Mouse (Mus musculus) frontal cortex, postnatal 14 days (tissue): Measurements from ENCODE around the gene Fam126b.
"Not testable (repeated sequence)": the region's sequence is repeated elsewhere in the genome, so short reads cannot be mapped to it uniquely, and the experiment has no call there.

Experiments
- DNase-seq, 2 experiments: peaks; one replicate each; pipeline ENCODE4 v3.0.0; 2022; ENCODE audit warnings: low spot score in 2 of 2

Gene Fam126b

GRCm38 (mm10) chr1:58586171-58586997, at the start of gene Fam126b, which contains the start of gene Ndufb3:
Fam126b (minus strand) TSS chr1:58586323.
Ndufb3 (plus strand) TSS chr1:58586384.
- peak; percentile 86 to 89 for DNase-seq

DNA sequence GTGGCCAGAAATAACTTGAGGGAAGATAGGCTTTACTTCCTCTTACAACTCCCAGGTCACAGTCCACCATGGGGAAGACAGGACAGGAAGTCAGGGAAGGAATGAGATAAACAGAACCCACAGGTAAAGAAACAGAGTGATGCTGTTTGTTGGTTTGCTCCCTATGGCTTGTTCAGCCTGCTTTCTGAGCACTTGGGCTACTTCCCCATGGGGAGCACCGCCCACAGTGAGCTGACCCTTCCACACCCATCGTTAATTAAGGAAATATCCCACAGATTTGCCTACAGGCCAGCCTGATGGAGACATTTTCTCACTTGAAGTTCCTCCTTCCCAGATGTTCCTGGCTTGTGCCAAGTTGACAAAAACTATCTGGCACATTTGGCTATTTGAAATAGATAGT, 42.7 kb upstream of the Fam126b start:
- DNase-seq: not testable (repeated sequence)

GRCm38 (mm10) chr1:58621996-58622748, 36.0 kb upstream of the Fam126b start:
- no peak for DNase-seq

GRCm38 (mm10) chr1:58621251-58621650, 35.1 kb upstream of the Fam126b start:
- DNase-seq: no peak

GRCm38 (mm10) chr1:58618766-58619165, 32.6 kb upstream of the Fam126b start:
- no peak for DNase-seq

DNA sequence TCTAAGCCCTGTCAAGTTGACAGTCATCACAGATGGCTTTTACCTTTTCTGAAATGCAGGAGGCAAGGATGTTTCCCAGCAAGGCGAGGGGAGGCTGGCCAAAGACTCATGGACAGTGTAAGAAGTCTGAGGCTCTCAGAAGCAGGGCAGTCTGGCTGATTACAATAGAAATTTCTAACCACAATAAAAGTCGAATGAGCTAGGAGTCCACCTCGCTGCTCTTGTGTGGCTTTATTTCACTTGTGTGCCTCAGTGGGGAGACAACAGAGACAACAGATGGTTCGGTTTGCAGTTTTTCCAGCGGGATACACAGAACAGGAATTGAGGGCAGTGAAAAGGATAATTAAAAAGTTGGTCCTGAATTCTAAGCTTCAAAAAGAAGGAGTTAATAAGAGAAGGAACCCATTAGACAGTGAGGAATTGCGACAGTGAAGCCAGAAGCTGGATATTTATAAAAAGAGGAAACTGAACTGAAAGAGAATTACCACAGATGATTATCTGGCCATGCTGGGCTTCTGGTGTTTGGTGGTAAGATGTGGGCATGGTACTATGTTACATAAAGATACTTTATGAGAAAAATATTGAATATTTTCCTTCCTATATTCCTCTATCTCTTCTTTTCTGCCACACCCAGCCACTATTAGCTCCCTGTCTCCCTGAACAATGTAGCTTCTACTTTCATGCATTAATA, 32.0 kb upstream of the Fam126b start:
- no peak for DNase-seq

- no peak for DNase-seq
Measured at GRCm38 (mm10) chr1:58617076-58617475, 31.0 kb upstream of the Fam126b start.

- no peak for DNase-seq
Measured at GRCm38 (mm10) chr1:58616176-58616575, 30.1 kb upstream of the Fam126b start.

- no peak for DNase-seq
Measured at GRCm38 (mm10) chr1:58615146-58615545, 29.0 kb upstream of the Fam126b start.

DNA sequence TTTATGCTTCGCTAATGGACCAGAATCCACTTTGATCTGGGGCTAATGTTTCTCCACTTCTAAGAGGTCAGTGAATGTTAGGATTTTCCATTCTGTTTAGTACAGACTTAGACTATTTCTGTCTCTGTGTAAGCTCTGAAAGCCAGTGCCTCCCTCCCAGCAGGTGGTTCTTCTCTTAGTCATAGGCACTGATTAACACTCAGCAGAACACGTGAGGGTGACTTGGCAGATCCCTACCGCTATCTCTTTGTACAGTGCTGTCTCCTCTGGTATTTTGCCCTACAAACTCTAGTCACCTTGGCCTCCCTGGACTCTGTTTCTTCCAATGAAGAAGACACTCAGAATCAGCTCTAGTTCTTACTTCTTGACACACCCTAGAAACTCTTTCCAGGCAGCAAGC, 28.3 kb upstream of the Fam126b start:
- DNase-seq: no peak

- DNase-seq: no peak
Measured at GRCm38 (mm10) chr1:58613786-58614185, 27.7 kb upstream of the Fam126b start.

- no peak for DNase-seq
Measured at GRCm38 (mm10) chr1:58610611-58611010, 24.5 kb upstream of the Fam126b start.

- no peak for DNase-seq
Measured at GRCm38 (mm10) chr1:58610166-58610565, 24.0 kb upstream of the Fam126b start.

DNA sequence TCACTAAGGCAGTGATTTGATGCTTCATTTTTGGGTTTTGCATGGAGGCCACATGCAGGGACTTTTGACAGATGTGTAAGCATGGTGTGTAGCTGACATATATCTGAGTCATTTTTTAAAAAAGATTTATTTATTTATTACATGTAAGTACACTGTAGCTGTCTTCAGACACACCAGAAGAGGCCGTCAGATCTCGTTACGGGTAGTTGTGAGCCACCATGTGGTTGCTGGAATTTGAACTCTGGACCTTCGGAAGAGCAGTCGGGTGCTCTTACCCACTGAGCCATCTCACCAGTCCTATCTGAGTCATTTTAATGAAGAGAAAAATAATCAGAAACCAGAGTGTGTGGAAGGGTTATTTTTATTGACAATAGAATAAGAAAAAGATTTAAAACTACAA, 23.5 kb upstream of the Fam126b start:
- not testable (repeated sequence) for DNase-seq

DNA sequence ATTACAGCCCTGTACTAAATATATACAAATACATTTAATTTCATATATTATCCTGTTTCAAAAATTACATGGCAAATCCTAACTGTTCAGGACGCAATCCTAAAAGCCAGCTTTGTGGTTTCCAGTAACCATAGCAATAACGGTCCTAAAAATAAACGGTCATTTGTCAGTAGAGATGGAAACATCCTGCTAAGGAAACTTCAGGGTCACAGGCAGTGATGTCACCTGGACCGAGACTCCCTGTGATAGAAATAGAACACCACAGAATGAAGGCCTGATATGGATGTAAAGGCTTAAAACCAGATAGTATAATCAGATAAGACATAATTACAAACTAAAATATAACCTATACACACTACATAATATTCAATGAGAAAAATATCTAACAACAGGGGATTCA, 17.6 kb upstream of the Fam126b start:
- DNase-seq: no peak

DNA sequence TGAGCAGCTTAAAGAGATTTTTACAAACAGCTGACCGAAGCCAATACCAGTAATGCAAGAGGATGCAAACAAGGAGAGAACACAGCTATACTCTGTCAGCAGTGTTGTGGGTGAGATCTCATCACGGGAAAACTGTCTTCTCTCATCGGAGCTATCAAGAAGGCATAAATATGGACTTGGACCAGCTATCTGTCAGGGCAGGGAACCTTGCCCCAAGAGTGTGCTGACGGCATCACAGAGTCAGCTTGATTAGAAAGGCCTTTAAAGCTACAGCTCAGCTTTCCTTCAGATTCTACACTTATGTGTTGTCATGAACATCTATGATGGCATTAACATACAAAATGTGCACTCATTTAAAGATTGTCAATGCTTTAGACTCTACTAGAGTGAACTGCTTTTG, 16.6 kb upstream of the Fam126b start:
- DNase-seq: no peak

- no peak for DNase-seq
Measured at GRCm38 (mm10) chr1:58587491-58587890, 1.4 kb upstream of the Fam126b start.

GRCm38 (mm10) chr1:58585373-58586170, 551 bp downstream of the Fam126b start:
- peak; percentile 27 to 33 for DNase-seq

GRCm38 (mm10) chr1:58584271-58584670, 1.9 kb downstream of the Fam126b start:
- no peak for DNase-seq

DNA sequence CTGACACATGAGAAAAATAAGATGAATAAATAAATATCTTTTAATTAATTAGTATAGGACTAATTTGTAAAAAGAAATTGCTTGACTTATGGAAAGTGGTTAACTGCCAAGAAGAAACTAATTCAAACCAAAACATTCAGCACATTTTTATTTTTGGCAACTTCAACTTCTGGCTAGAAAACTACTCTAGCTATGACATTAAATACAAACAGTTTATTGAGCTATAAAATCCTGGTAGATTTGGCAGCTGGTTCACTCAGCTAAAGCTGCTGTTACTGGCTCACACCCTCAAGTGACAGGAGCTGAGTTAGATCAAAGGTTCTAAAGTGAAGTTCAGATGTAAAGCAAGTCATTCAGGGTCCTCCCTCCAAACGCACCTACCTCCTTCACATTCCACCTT, 3.5 kb downstream of the Fam126b start:
- no peak for DNase-seq

GRCm38 (mm10) chr1:58579179-58579578, 6.9 kb downstream of the Fam126b start:
- peak in 1 of 2 experiments; percentile 15 for DNase-seq
